Mouse (Mus musculus) forebrain, embryonic 11.5 days (tissue): ENCODE measurements at regions not wholly inside any gene's neighbourhood (a gene's known extent, or its start where the extent isn't known, plus 50 kb on each side); places are given as distances from the start of the nearest gene placed in this dataset.
A peak's percentile ranks its signal among the peaks of the same experiment; 100 is the strongest.

Experiments
- ATAC-seq: fragments of 200-750 bp; cut with Nextera tagmentation; replicated peaks from 2 replicates; pipeline ENCODE4 v1.8.0; 2017; ENCODE audit warnings: moderate TSS enrichment; ENCODE audit not compliant: low FRiP score
- DNase-seq: peaks from one replicate; pipeline ENCODE4 v3.0.0-alpha.2; 2017; ENCODE audit warnings: low spot score
- H3K27ac ChIP-seq: fragments of 300-500 bp; sonication (generic); 2 replicates; pipeline ENCODE4 v1.5.1; 2014; ENCODE audit warnings: low read depth, low read length
- H3K27me3 ChIP-seq: fragments of 300-500 bp; sonication (generic); 2 replicates; pipeline ENCODE4 v1.6.1; 2014; ENCODE audit warnings: mild to moderate bottlenecking, low read length, mixed read lengths; ENCODE audit not compliant: control insufficient read depth, insufficient read depth
- H3K36me3 ChIP-seq: fragments of 300-500 bp; sonication (generic); 2 replicates; pipeline ENCODE4 v1.6.1; 2014; ENCODE audit warnings: mild to moderate bottlenecking, low read length, moderate library complexity, mixed read lengths; ENCODE audit not compliant: control insufficient read depth, insufficient read depth
- H3K4me1 ChIP-seq: fragments of 300-500 bp; sonication (generic); replicated peaks from 2 replicates; pipeline ENCODE4 v1.6.1; 2014; ENCODE audit warnings: low read length, mixed read lengths; ENCODE audit not compliant: control insufficient read depth, insufficient read depth
- H3K4me2 ChIP-seq: fragments of 300-500 bp; sonication (generic); 2 replicates; pipeline ENCODE4 v1.6.1; 2014; ENCODE audit warnings: low read depth, mild to moderate bottlenecking, low read length, moderate library complexity, mixed read lengths; ENCODE audit not compliant: severe bottlenecking
- H3K4me3 ChIP-seq: fragments of 300-500 bp; sonication (generic); 2 replicates; pipeline ENCODE4 v1.5.1; 2014; ENCODE audit warnings: low read depth, low read length
- H3K9ac ChIP-seq: fragments of 300-500 bp; sonication (generic); 2 replicates; pipeline ENCODE4 v1.6.1; 2014; ENCODE audit warnings: low read length
- H3K9me3 ChIP-seq: fragments of 300-500 bp; sonication (generic); 2 replicates; pipeline ENCODE4 v1.6.1; 2016; ENCODE audit warnings: low read length, mixed read lengths; ENCODE audit not compliant: control insufficient read depth
- WGBS: fragments of 180-500 bp; shearing (Covaris S2); extraction: QIAGEN DNeasy Blood & Tissue Kit; methylation state at CpG from one replicate; pipeline ENCODE4 v1.1.7; 2014; 5-methylcytosine and 5-hydroxymethylcytosine counted together

- no peaks in the 10 kb centered on the region for H3K27me3 ChIP-seq
- ATAC-seq (0 out of 2 replicates have a peak, but pooled peaks have one; percentile 24), DNase-seq (no peak)
- H3K36me3 ChIP-seq, result no peaks in the 10 kb centered on the region
- H3K9ac ChIP-seq, result no peak overlapping the region
- H3K4me1 ChIP-seq, result no peaks in the 10 kb centered on the region
- no peaks in the 10 kb centered on the region for H3K9me3 ChIP-seq
- no peak overlapping the region for H3K4me2 ChIP-seq
- H3K4me3 ChIP-seq, result no peak overlapping the region
- no peak overlapping the region for H3K27ac ChIP-seq
These were observed 128.3 kb upstream of the Tle1 start for GRCm38 (mm10) chr4:72329026-72329390.

DNA sequence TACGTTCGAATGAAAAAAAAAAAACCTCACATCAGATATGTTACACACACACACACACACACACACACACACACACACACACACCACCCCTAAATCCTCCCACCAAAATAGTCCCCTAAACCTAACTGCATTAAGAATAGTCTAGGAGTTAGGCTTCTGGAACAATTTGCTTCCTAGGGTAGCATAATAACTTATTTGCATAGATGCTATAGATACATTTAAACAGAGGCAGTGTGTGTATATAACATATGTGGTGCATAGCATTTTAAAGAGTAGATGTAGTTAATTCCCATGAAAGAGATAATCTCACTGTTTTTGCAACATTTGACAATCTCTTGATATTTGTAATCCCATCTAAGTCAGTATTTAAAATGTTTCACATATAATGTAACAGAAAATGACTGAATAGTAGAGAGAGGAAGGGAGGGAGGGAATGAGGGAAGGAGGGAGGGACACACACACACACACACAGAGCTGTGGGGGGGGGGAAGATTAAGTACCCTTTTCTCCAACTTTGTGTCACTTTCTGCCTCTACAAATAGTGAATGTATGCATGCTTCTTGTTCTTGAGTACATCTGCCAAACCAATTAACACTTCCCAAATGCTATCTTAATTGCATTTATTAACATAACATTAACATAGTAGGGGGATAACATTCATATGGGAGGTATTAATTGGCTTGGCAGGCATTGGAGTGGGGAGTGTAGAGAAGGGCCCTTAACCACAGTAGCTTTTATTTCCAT is 127.7 kb upstream of the Tle1 start:
- WGBS, result 89% methylated on average over 2 of the region's 2 CpGs
- H3K27ac ChIP-seq, result no peak overlapping the region
- ATAC-seq, result peak; percentile 83

GRCm38 (mm10) chr4:72324913-72325312 is 124.2 kb upstream of the Tle1 start:
- DNase-seq (no peak), ATAC-seq (no peak; the same call in 1 of the 2 replicates)
- no peak overlapping the region for H3K4me3 ChIP-seq
- no peaks in the 10 kb centered on the region for H3K36me3 ChIP-seq
- no peak overlapping the region for H3K9ac ChIP-seq
- no peaks in the 10 kb centered on the region for H3K27me3 ChIP-seq
- H3K4me2 ChIP-seq, result no peak overlapping the region
- H3K4me1 ChIP-seq, result no peaks in the 10 kb centered on the region
- no peak overlapping the region for H3K27ac ChIP-seq
- H3K9me3 ChIP-seq, result no peaks in the 10 kb centered on the region

More for the DNA sequence above, 127.7 kb upstream of the Tle1 start:
- H3K27me3 ChIP-seq, result no peaks in the 10 kb centered on the region
- no peak overlapping the region for H3K9ac ChIP-seq
- H3K4me2 ChIP-seq, result no peak overlapping the region
- no peaks in the 10 kb centered on the region for H3K4me1 ChIP-seq
- no peak overlapping the region for H3K4me3 ChIP-seq
- no peak for DNase-seq
- H3K9me3 ChIP-seq, result no peaks in the 10 kb centered on the region
- no peaks in the 10 kb centered on the region for H3K36me3 ChIP-seq

GRCm38 (mm10) chr4:72285112-72285675 is 84.5 kb upstream of the Tle1 start:
- H3K27ac ChIP-seq, result no peak overlapping the region
- H3K4me2 ChIP-seq, result no peak overlapping the region
- no peaks in the 10 kb centered on the region for H3K4me1 ChIP-seq
- H3K9ac ChIP-seq, result no peak overlapping the region
- 60% methylated on average over 1 of the region's 1 CpGs for WGBS
- H3K4me3 ChIP-seq, result no peak overlapping the region
- H3K27me3 ChIP-seq, result no peaks in the 10 kb centered on the region
- no peaks in the 10 kb centered on the region for H3K36me3 ChIP-seq
- no peaks in the 10 kb centered on the region for H3K9me3 ChIP-seq
- ATAC-seq, result 0 out of 2 replicates have a peak, but pooled peaks have one; percentile 44
- DNase-seq, result no peak

DNA sequence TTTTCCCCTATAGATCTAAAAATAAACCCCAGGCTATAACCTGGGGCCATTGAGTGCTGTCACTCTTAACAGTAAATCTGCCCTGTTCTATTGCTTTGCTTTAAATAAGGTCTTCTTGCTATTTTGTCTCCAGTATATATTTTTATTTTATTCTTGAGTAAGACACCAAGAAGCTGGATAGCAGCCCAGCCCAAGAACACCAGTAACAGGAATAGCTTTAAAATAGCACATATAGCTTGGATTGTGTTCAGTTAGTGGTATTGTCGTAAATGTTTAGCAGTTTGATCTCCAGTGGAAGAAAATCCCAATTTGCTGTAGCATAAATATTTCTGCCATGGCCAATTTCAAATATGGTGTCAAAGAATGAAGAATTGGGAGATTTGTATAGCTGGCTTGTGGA is 49.8 kb upstream of the Tle1 start:
- no peaks in the 10 kb centered on the region for H3K9me3 ChIP-seq
- H3K27me3 ChIP-seq, result no peaks in the 10 kb centered on the region
- H3K4me3 ChIP-seq, result no peak overlapping the region
- no peak overlapping the region for H3K27ac ChIP-seq
- no peak overlapping the region for H3K9ac ChIP-seq
- H3K4me1 ChIP-seq, result no peaks in the 10 kb centered on the region
- ATAC-seq (no peak), DNase-seq (no peak)
- H3K4me2 ChIP-seq, result no peak overlapping the region
- WGBS, result 88% methylated on average over 1 of the region's 1 CpGs
- H3K36me3 ChIP-seq, result no peaks in the 10 kb centered on the region
